Mouse (Mus musculus) neutrophil, adult 83 days (primary cell): ENCODE results near the gene Ccdc54. TPM values are rescaled to one million over a fixed set of nuclear protein-coding genes. Genes with fewer than 3 reads are reported as not detected.

ENCODE experiments used
- total RNA-seq, 2 experiments: library from RNA; stranded (reverse); gene quantifications; one replicate each; pipeline ENCODE4 v1.2.4; 2023

Gene Ccdc54
- total RNA-seq: under 1 TPM in 1 of 2 experiments, not detected in 1; 0.26 TPM

DNA sequence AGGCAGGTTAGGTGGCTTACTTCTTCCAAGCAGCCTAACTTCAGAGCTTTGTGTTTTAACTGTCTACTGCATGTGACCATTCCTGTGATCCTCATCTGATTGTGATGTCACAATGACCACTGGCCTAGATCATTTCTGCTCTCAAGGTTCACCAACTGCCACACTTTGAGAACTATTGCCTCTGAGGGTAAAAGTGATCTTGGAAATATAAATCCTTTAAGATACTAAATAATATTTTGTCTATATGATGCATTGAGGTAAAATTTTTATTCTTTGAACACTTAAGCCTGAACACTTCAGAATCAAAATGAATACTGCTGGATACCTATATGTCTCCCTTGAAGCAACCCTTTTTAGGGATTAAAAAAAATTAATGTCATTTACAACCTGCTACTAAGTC lies at the start of gene Ccdc54:
Gene Ccdc54 (minus strand): TSS at position 101 of the 400 bp plus-strand sequence.

Other genes with a start within 250 kb of the Ccdc54 start
- gene Bbx, start 158.8 kb downstream of the Ccdc54 start, total RNA-seq: 10 to 100 TPM; 12.3 to 17.9 TPM